Mouse (Mus musculus): ENCODE results near the gene Ncapg2.

GRCm38 (mm10) chr12:116486404-116486730 is 81.2 kb downstream of the Ncapg2 start:
- TF ChIP-seq CTCF (conservative IDR thresholded peaks at IDR 0.05; ENCODE audit: low read length), result no peak
- no peak for TF ChIP-seq NANOG (IDR thresholded peaks at IDR 0.05; ENCODE audit: borderline replicate concordance, low read length)
